Mouse (Mus musculus) neural tube, embryonic 15.5 days (tissue): Measurements from ENCODE around the gene Parva. TPM values are rescaled to one million over a fixed set of nuclear protein-coding genes. Genes with fewer than 3 reads are reported as not detected.

Source experiments
- ATAC-seq: fragments of 200-750 bp; cut with Nextera tagmentation; 2 replicates; pipeline ENCODE4 v1.8.0; 2017; ENCODE audit warnings: mild to moderate bottlenecking, moderate TSS enrichment, moderate library complexity; ENCODE audit not compliant: low FRiP score
- H3K27ac ChIP-seq: fragments of 300-500 bp; sonication (generic); replicated peaks from 2 replicates; pipeline ENCODE4 v1.5.1; 2015; ENCODE audit warnings: mild to moderate bottlenecking, inconsistent platforms
- H3K27me3 ChIP-seq: fragments of 300-500 bp; sonication (generic); replicated peaks from 2 replicates; pipeline ENCODE4 v1.6.1; 2015; ENCODE audit warnings: inconsistent platforms
- H3K36me3 ChIP-seq: fragments of 300-500 bp; sonication (generic); 2 replicates; pipeline ENCODE4 v1.6.1; 2015; ENCODE audit warnings: inconsistent platforms
- H3K4me1 ChIP-seq: fragments of 300-500 bp; sonication (generic); 2 replicates; pipeline ENCODE4 v1.6.1; 2015; ENCODE audit warnings: inconsistent platforms
- H3K4me2 ChIP-seq: fragments of 300-500 bp; sonication (generic); 2 replicates; pipeline ENCODE4 v1.6.1; 2015; ENCODE audit warnings: inconsistent platforms, mild to moderate bottlenecking, moderate library complexity
- H3K4me3 ChIP-seq: fragments of 300-500 bp; sonication (generic); replicated peaks from 2 replicates; pipeline ENCODE4 v1.5.1; 2015; ENCODE audit warnings: mild to moderate bottlenecking, inconsistent platforms
- H3K9ac ChIP-seq: fragments of 300-500 bp; sonication (generic); replicated peaks from 2 replicates; pipeline ENCODE4 v1.6.1; 2015; ENCODE audit warnings: mild to moderate bottlenecking, inconsistent platforms
- H3K9me3 ChIP-seq: fragments of 300-500 bp; sonication (generic); replicated peaks from 2 replicates; pipeline ENCODE4 v1.6.1; 2016; ENCODE audit warnings: inconsistent platforms
- WGBS: fragments of 180-500 bp; shearing (Covaris S2); methylation state at CpG from one replicate; pipeline ENCODE4 v1.1.7; 2015; ENCODE audit warnings: mixed read lengths; 5-methylcytosine and 5-hydroxymethylcytosine counted together
- polyA plus RNA-seq: library from polyadenylated mRNA; unstranded; fragments of >200 nt; fragmentation: Nextera tagmentation; extraction: Ambion mirVana; gene quantifications from 2 replicates; pipeline ENCODE4 v1.2.1, GENCODE M21; 2015

Gene Parva
- polyA plus RNA-seq, 1 experiment from 2014 or later = 23.7 TPM

DNA sequence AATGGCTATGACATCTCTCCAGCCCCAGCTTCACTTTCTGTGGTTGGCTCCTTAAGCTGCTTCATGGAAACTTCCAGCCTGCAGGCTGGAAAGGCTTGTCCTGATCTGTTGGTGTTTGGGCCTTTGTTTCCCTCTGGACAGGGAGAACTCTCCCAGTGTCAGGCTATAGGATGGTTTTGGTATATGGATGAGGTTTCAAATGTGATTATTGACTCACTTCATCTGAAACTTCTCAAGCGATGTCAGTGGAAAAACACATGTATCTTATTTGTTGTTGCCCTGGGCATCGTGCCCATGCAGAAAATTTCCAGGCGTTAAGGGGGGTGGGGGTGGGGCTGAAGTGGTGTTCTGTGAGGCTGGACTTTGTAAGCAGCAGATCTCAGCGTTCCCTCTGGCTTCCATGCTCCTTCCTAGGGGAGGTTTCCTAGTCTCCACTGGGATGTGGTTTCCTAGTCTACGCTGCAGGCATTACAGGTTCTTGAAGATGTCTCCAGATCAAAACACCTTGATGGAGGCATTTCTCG, 155.6 kb downstream of the Parva start:
- Histone ChIP-seq H3K36me3 (0 out of 2 replicates have a peak, but pooled peaks cover 3% of the 10 kb centered on the region), H3K4me1 (no peaks in the 10 kb centered on the region), H3K9me3 (no peaks in the 10 kb centered on the region), H3K4me2 (no peak overlapping the region), H3K27ac (no peak overlapping the region), H3K27me3 (no peaks in the 10 kb centered on the region), H3K9ac (no peak overlapping the region), H3K4me3 (no peak overlapping the region)
- ATAC-seq = no peak
- 77% methylated on average over 6 of the region's 6 CpGs for WGBS

DNA sequence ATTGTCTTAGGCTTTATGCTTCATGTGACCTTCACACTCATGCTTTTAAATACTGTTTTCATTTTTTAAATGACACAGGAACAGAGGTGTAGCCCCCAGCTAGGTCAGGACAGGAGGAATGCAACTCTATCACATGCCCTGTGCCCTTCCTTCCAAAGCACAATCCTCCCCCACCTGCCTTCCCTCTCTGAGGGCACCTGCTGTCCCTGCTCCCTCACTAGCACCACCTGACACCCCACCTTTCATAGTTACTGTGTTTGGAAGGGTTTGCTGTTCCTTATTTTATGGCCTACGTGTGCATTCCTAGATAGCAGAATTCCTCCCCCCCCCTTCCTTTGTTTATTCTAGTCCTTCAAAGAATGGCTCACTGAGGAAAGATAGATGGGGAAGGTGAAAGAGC, 160.1 kb downstream of the Parva start:
- Histone ChIP-seq H3K27ac (no peak overlapping the region), H3K4me3 (no peak overlapping the region), H3K36me3 (0 out of 2 replicates have a peak, but pooled peaks cover 3% of the 10 kb centered on the region), H3K4me1 (peaks cover 9% of the 10 kb centered on the region; the same call in 1 of the 2 replicates), H3K9me3 (no peaks in the 10 kb centered on the region), H3K27me3 (no peaks in the 10 kb centered on the region), H3K4me2 (no peak overlapping the region), H3K9ac (no peak overlapping the region)
- no peak for ATAC-seq
- 67% methylated on average over 1 of the region's 1 CpGs for WGBS

- H3K4me3 ChIP-seq = no peak overlapping the region
- H3K36me3 ChIP-seq = 0 out of 2 replicates have a peak, but pooled peaks cover 3% of the 10 kb centered on the region
- H3K27me3 ChIP-seq = no peaks in the 10 kb centered on the region
- H3K9ac ChIP-seq = no peak overlapping the region
- peaks cover 9% of the 10 kb centered on the region; the same call in 1 of the 2 replicates for H3K4me1 ChIP-seq
- H3K9me3 ChIP-seq = no peaks in the 10 kb centered on the region
- ATAC-seq = peak; percentile 14; the same call in 1 of the 2 replicates
- 50% methylated on average over 6 of the region's 6 CpGs for WGBS
- peak overlapping the region; percentile 7; the same call in 1 of the 2 replicates for H3K27ac ChIP-seq
- no peak overlapping the region for H3K4me2 ChIP-seq
Observed at GRCm38 (mm10) chr7:112589530-112589929, 162.2 kb downstream of the Parva start.

GRCm38 (mm10) chr7:112593586-112593985, 166.3 kb downstream of the Parva start:
- Histone ChIP-seq H3K4me2 (no peak overlapping the region), H3K9ac (no peak overlapping the region), H3K9me3 (no peaks in the 10 kb centered on the region), H3K4me1 (peaks cover 9% of the 10 kb centered on the region; the same call in 1 of the 2 replicates), H3K4me3 (no peak overlapping the region), H3K27me3 (no peaks in the 10 kb centered on the region), H3K27ac (no peak overlapping the region), H3K36me3 (no peaks in the 10 kb centered on the region)
- WGBS = 70% methylated on average over 5 of the region's 5 CpGs
- no peak for ATAC-seq

- no peak overlapping the region for H3K9ac ChIP-seq
- no peak overlapping the region for H3K4me2 ChIP-seq
- H3K4me1 ChIP-seq = no peaks in the 10 kb centered on the region; the same call in 1 of the 2 replicates
- H3K27ac ChIP-seq = no peak overlapping the region
- H3K27me3 ChIP-seq = no peaks in the 10 kb centered on the region
- H3K9me3 ChIP-seq = no peaks in the 10 kb centered on the region
- ATAC-seq = no peak
- no peaks in the 10 kb centered on the region for H3K36me3 ChIP-seq
- no peak overlapping the region for H3K4me3 ChIP-seq
- WGBS = 48% methylated on average over 6 of the region's 6 CpGs
Observed at GRCm38 (mm10) chr7:112595226-112595850, 168.0 kb downstream of the Parva start.

DNA sequence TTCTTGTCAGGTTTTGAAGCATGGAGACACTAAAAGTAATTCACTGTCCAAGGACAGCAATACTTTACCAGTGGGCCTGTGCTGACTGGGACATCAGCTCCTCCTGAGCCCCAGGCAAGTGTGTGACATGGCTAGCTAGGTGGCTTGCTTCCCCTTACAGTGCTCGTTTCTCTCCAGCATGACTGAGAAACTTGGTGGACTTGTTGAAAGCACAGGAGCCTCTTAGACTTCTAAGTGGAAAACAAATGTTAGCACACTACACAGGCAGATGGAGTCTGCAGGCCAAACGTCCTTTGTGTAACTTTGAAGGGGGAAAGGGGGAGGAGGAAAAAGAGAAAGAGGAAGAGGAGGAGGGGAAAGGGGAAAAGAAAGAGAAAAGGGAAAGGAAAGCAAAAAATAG, 172.3 kb downstream of the Parva start:
- Histone ChIP-seq H3K9me3 (no peaks in the 10 kb centered on the region), H3K27me3 (no peaks in the 10 kb centered on the region), H3K4me1 (peaks cover 16% of the 10 kb centered on the region), H3K9ac (no peak overlapping the region), H3K36me3 (no peaks in the 10 kb centered on the region), H3K4me3 (no peak overlapping the region), H3K27ac (no peak overlapping the region), H3K4me2 (no peak overlapping the region)
- 45% methylated on average over 2 of the region's 2 CpGs for WGBS
- no peak for ATAC-seq

DNA sequence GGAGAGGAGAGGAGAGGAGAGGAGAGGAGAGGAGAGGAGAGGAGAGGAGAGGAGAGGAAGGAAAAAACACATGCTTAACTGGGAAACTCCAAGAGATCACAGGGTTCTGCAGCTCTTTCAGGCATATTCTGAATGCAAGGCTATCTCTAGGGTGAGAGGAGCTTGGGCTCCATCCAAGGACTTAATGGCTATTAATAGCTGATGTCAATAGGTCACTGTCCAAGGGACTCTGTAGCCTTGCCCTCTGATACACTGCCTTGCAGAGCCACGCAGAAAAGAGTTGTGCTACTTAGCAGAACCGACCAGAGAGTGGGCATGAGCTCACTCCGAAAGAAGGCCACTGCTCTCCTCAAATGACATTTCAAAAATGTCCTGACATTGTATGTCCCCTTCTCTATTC, 172.9 kb downstream of the Parva start:
- 65% methylated on average over 3 of the region's 3 CpGs for WGBS
- no peak for ATAC-seq
- H3K4me1 ChIP-seq = peaks cover 17% of the 10 kb centered on the region
- no peak overlapping the region for H3K27ac ChIP-seq
- H3K27me3 ChIP-seq = no peaks in the 10 kb centered on the region
- H3K9ac ChIP-seq = no peak overlapping the region
- H3K36me3 ChIP-seq = no peaks in the 10 kb centered on the region
- no peak overlapping the region for H3K4me2 ChIP-seq
- H3K4me3 ChIP-seq = no peak overlapping the region
- no peaks in the 10 kb centered on the region for H3K9me3 ChIP-seq

DNA sequence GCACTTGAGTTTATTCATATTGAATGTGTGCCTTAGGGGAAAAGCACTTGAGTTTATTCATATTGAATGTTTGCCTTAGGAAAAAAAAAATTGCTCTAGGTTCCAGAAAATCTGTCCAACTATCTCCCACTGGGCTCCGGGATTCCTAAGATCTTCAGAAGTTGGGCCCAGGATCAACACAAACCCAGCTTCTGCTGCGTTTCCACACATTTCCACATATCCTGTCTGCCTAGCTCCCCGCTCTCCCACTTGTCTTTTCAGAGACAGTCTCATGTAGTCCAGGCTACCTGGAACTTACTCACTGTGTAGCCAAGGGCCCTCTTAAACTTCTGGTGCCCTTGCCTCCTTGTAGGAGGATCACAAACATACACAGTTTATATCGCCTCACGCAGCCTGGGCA, 175.7 kb downstream of the Parva start:
- H3K4me1 ChIP-seq = peaks cover 17% of the 10 kb centered on the region
- no peak overlapping the region for H3K27ac ChIP-seq
- WGBS = 95% methylated on average over 5 of the region's 5 CpGs
- H3K27me3 ChIP-seq = no peaks in the 10 kb centered on the region
- no peak overlapping the region for H3K4me3 ChIP-seq
- ATAC-seq = no peak
- H3K9me3 ChIP-seq = no peaks in the 10 kb centered on the region
- no peak overlapping the region for H3K4me2 ChIP-seq
- no peaks in the 10 kb centered on the region for H3K36me3 ChIP-seq
- H3K9ac ChIP-seq = no peak overlapping the region

DNA sequence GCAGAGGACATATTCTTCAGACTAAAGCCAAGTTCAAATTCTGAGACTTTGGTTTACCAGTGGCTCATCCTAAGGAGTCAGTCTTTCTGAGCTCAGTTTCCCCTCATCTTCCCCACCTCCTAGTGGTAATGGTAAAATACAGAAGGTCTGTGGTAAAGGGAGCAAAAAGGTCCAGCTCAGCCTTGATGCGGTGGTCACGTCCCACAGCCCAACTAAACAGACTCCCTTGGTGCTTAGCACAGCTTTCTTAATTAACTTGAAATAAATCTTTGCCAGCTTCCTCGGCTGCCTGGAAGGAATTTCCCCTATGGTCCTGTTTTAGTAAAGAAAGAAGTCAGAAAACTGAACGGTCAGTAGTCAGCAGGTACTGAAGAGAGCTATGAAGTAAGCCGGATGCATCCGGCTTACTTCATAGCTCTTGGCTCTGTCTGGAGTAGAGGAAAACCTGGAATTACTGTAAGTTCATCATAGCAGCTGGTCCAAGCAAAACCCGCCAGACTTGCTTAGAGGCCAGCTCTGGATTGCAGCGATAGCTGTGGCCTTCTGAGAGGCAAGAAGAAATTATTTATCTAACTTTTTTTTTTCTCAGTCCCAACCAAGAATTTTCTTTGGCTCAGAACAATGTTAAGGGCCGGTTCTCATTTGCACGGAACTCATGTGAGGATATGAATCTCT, 176.3 kb downstream of the Parva start:
- Histone ChIP-seq H3K4me2 (no peak overlapping the region), H3K9me3 (no peaks in the 10 kb centered on the region), H3K4me3 (no peak overlapping the region), H3K4me1 (peaks cover 17% of the 10 kb centered on the region), H3K36me3 (no peaks in the 10 kb centered on the region), H3K27me3 (no peaks in the 10 kb centered on the region), H3K9ac (no peak overlapping the region), H3K27ac (peak overlapping the region; percentile 1)
- no peak for ATAC-seq
- 58% methylated on average over 10 of the region's 10 CpGs for WGBS

GRCm38 (mm10) chr7:112604209-112604608, 176.9 kb downstream of the Parva start:
- Histone ChIP-seq H3K9me3 (no peaks in the 10 kb centered on the region), H3K4me1 (peaks cover 17% of the 10 kb centered on the region), H3K4me3 (no peak overlapping the region), H3K4me2 (no peak overlapping the region), H3K36me3 (no peaks in the 10 kb centered on the region), H3K27ac (peak overlapping the region; percentile 1; the same call in 1 of the 2 replicates), H3K9ac (no peak overlapping the region), H3K27me3 (no peaks in the 10 kb centered on the region)
- WGBS = 41% methylated on average over 8 of the region's 8 CpGs
- no peak for ATAC-seq

- Histone ChIP-seq H3K4me3 (no peak overlapping the region), H3K9me3 (no peaks in the 10 kb centered on the region), H3K4me1 (no peaks in the 10 kb centered on the region), H3K27me3 (no peaks in the 10 kb centered on the region), H3K27ac (no peak overlapping the region), H3K36me3 (no peaks in the 10 kb centered on the region), H3K4me2 (no peak overlapping the region), H3K9ac (no peak overlapping the region)
- WGBS = 92% methylated on average over 3 of the region's 3 CpGs
- ATAC-seq = no peak
Observed at GRCm38 (mm10) chr7:112614046-112614790, 186.9 kb downstream of the Parva start.
